Mouse (Mus musculus): ENCODE results near the gene Polr3h.

- TF ChIP-seq GATA1 (IDR thresholded peaks at IDR 0.05; ENCODE audit: low read length) (no peak), TAL1 (IDR thresholded peaks at IDR 0.05; ENCODE audit: low read length) (no peak)
Measured at GRCm38 (mm10) chr15:81938246-81938645, 12.2 kb upstream of the Polr3h start.
